Mouse (Mus musculus) E14TG2a.4 (cell line): ENCODE results near the gene Sectm1a.
A peak's percentile ranks its signal among the peaks of the same experiment; 100 is the strongest.

ENCODE experiments used
- H3K27me3 ChIP-seq: 2 replicates; pipeline ENCODE4 v1.6.1; 2014; ENCODE audit warnings: low read length, control low read depth; ENCODE audit not compliant: insufficient read depth
- H3K36me3 ChIP-seq: 2 replicates; pipeline ENCODE4 v1.6.1; 2014; ENCODE audit warnings: low read length, control low read depth; ENCODE audit not compliant: insufficient read depth
- H3K4me1 ChIP-seq: replicated peaks from 2 replicates; pipeline ENCODE4 v1.6.1; 2014; ENCODE audit warnings: low read depth, low read length, control low read depth
- H3K4me3 ChIP-seq: replicated peaks from 2 replicates; pipeline ENCODE4 v1.5.1; 2014; ENCODE audit warnings: mild to moderate bottlenecking, low read length
- H3K9me3 ChIP-seq: 2 replicates; pipeline ENCODE4 v1.6.1; 2014; ENCODE audit warnings: low read length, control low read depth
- CTCF ChIP-seq: conservative IDR thresholded peaks from 2 replicates; pipeline ENCODE4 v1.5.1; 2014; ENCODE audit warnings: low read length
- NANOG ChIP-seq: IDR thresholded peaks from 2 replicates; pipeline ENCODE4 v1.6.1; 2014; ENCODE audit warnings: borderline replicate concordance, low read length, mixed read lengths
- POU5F1 ChIP-seq: IDR thresholded peaks from 2 replicates; pipeline ENCODE4 v1.6.1; 2014; ENCODE audit warnings: low read length, borderline replicate concordance

Gene Sectm1a

DNA sequence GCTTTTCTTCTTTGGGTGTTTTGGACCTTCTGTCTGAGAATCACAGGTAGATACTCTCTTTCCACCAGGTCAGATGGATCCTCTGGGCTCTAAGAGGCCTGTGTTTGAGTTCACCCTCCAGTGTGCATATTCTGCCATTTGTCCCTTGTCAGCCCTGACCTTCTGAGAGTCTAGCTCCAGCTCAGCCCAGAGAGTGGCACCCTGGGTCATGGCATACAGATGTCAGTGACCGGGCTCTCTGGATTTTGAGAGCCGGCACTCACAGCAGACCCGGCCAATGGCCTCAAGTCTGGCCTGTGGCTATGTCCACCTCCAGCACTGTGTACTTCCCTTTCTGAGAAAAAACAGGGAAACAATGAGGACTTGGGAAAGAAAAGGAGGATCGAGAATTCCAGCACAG, 21.5 kb downstream of the Sectm1a start:
- Histone ChIP-seq H3K9me3 (no peaks in the 10 kb centered on the region), H3K4me3 (no peak overlapping the region), H3K4me1 (no peaks in the 10 kb centered on the region), H3K27me3 (peaks cover 6% of the 10 kb centered on the region), H3K36me3 (no peaks in the 10 kb centered on the region)
- no peak for TF ChIP-seq NANOG
- no peak for TF ChIP-seq CTCF
- TF ChIP-seq POU5F1 = no peak

DNA sequence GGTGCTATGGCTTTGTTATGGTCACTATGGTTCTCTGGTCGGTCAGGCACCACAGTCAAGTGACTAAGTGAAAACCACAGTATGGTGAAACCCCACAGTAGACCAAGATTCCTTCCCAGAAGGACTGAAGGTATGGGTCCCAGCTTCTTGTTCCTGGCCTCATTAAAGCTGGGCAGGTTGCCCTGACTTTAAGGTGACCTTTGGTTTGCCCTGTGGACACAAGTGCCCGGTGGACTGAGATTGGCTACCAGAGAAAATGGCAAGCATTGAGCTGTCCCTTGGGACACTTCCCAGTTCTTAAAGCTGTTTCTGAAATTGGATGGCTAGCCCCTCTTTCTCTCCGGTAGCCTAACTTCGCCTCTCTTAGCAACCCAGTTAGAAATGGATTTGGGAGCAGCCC, 22.1 kb downstream of the Sectm1a start:
- TF ChIP-seq POU5F1 (no peak), NANOG (no peak)
- Histone ChIP-seq H3K4me3 (no peak overlapping the region), H3K9me3 (no peaks in the 10 kb centered on the region), H3K4me1 (no peaks in the 10 kb centered on the region), H3K36me3 (no peaks in the 10 kb centered on the region), H3K27me3 (peaks cover 11% of the 10 kb centered on the region)

DNA sequence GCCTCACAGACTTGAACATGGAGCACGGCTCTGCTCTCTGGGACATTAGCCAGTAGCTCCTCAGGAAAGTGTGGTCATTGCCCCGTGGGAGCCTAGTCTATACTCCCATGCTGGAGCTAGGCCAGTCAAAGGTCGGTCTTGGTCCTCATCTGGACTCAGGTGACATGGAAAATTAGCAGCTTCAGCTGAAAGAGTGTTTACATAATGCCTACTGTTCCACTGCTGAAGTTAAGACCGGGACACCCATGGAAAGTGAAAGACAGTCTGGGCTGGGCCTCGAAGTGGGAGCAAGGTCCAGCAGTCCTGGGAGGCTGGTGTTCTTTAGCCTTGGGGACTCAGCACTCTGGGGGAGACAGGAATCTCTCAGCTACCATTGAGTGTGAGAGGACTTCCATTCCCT, 22.9 kb downstream of the Sectm1a start:
- Histone ChIP-seq H3K9me3 (no peaks in the 10 kb centered on the region), H3K4me1 (no peaks in the 10 kb centered on the region), H3K27me3 (peaks cover 11% of the 10 kb centered on the region), H3K36me3 (no peaks in the 10 kb centered on the region), H3K4me3 (no peak overlapping the region)
- TF ChIP-seq POU5F1 = no peak
- TF ChIP-seq NANOG = no peak
- no peak for TF ChIP-seq CTCF

DNA sequence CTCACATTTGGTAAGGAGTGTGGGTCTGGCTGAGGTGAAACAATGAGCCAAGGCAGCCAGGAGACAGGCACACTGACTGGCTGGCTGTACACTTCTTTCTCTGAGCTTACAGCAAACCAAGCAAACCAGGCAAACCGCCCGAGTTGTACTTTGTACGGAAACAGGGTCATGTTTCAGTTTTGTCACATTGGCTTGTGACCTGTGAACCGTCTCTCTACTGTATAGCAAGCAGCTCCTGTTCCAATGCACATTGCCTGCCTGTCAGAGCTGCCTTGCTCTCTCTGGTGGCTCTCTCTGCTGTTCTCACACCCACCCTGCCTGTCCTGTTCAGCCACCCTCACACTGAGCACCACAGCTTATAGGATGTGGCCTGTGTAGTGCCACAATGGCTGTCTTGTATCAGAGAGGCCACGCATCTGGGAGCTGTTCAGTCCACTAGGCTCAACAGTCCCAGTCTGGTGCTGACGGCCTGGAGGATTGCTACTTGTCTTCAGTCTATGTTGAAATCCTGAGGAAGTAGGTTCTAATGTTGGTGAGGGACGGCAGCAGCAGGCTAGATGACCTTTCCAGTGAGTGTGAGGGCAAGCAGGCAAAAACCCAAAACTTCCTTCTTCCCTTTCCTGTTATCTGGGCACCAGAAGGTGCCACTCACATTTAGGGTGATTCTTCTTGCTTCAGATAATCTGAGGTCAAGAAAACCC, 24.3 kb downstream of the Sectm1a start:
- no peaks in the 10 kb centered on the region for H3K36me3 ChIP-seq
- H3K4me3 ChIP-seq = no peak overlapping the region
- no peaks in the 10 kb centered on the region for H3K4me1 ChIP-seq
- TF ChIP-seq POU5F1 (no peak), CTCF (no peak), NANOG (no peak)
- no peaks in the 10 kb centered on the region for H3K9me3 ChIP-seq
- peaks cover 11% of the 10 kb centered on the region for H3K27me3 ChIP-seq

DNA sequence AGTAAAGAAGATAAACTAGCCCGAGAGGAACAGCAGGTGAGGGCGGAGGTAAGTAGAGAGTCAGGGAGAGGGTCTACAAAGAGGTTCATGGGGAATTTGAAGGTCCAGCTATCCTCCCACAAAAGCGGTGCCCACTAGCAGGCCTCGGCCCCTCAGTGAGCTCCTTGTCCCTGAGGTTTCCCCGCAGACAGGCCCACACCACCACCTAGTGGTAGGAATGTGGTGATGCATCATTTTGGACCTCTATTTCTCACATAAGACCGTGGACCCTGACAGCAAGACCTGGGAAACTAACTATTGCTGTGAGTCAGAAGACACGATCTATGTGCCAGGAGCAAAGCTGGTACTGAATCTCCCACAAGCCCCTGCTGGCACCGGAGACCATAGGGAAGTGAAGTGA, 27.5 kb downstream of the Sectm1a start:
- Histone ChIP-seq H3K4me3 (no peak overlapping the region), H3K36me3 (no peaks in the 10 kb centered on the region), H3K4me1 (no peaks in the 10 kb centered on the region), H3K27me3 (peaks cover 11% of the 10 kb centered on the region), H3K9me3 (no peaks in the 10 kb centered on the region)
- no peak for TF ChIP-seq POU5F1
- peak; percentile 72 for TF ChIP-seq CTCF
- no peak for TF ChIP-seq NANOG

DNA sequence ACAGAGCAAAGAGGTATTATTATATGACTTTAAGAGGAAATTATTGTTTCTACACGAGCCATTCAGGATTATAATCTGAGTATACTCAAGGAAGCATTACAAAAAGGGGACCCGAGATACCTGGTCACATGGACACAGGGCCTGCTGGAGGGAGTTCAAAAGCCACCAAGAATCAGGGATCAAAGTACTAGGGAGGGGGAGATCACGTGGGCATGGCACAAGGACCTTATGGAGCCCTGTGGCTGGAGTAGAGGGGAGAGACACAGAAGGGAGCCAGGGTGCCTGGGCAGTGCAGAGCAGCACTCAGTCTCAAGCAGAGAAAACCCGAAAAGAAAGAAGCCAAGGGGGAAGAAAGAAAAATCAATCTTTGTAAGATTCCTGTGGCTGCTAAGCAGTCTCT, 28.6 kb downstream of the Sectm1a start:
- Histone ChIP-seq H3K9me3 (no peaks in the 10 kb centered on the region), H3K4me3 (no peak overlapping the region), H3K4me1 (no peaks in the 10 kb centered on the region), H3K36me3 (no peaks in the 10 kb centered on the region), H3K27me3 (peaks cover 11% of the 10 kb centered on the region)
- TF ChIP-seq NANOG (no peak), CTCF (no peak), POU5F1 (no peak)

DNA sequence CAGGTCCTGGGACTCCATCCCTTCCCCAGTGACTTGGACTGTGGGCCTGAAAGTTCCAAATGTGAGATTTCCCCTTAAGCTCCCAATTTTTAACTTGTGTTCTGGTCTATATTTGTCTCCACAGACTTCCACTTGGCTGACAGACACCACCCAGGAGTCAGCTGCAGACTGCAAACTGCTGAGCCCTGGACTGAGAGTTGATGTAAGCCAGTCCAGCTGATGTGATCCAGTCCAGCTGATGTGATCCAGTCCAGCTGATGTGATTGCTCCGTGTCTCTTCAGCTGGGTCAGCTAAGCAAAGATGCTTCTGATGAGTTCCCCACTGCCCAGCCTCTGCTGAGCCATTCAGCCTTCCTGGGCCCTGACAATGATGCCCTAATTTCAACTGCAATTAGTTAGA, 29.2 kb downstream of the Sectm1a start:
- no peaks in the 10 kb centered on the region for H3K4me1 ChIP-seq
- H3K9me3 ChIP-seq = no peaks in the 10 kb centered on the region
- TF ChIP-seq NANOG (no peak), CTCF (no peak), POU5F1 (no peak)
- H3K36me3 ChIP-seq = no peaks in the 10 kb centered on the region
- H3K4me3 ChIP-seq = no peak overlapping the region
- H3K27me3 ChIP-seq = peaks cover 15% of the 10 kb centered on the region

DNA sequence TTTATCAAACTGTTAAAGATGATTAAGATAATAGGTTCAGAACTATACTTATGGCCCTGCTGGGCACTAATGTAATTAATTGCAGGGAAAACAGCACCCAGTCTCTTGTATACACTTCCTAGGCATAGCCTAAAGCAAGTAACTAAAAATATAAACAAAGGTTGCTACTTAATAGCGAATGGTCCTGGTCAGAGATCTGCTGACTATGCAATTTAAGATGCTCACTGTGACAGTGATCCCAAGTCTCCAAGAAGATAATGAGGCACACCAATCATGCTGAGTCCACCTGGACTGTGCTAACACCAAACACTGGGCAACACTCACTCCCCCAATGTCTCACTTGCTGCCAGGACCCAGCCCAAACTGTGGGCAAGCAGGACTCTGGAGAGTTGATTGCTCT, 31.2 kb downstream of the Sectm1a start:
- H3K36me3 ChIP-seq = no peaks in the 10 kb centered on the region
- H3K4me1 ChIP-seq = no peaks in the 10 kb centered on the region; the same call in 1 of the 2 replicates
- TF ChIP-seq CTCF (no peak), POU5F1 (no peak), NANOG (no peak)
- H3K27me3 ChIP-seq = peaks cover 13% of the 10 kb centered on the region
- no peaks in the 10 kb centered on the region for H3K9me3 ChIP-seq
- H3K4me3 ChIP-seq = no peak overlapping the region
